ENCODE assay signal across 9 mouse cellular contexts in the genomic region with DNA sequence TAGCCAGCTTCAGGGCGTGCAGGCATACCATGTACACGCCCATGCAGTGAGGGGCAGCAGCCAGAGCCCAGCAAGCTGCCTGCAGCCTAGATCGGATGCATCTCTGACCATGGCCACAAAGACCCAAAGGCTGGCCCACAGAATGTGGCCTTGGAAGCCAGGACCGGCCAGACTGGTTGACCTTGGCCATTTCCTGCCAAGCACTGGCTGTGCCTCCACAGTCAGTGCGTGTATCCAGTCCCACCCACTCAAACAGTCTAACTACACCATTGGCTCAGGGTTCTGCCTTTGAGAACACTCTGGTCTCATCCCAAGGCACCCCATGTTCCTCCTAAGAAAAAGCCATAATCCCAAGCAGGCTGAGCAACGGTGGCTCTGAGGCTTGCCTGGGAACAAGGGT.
DNase-seq lines count a peak whose midpoint lies in the region; ATAC-seq lines count a peak whose summit lies in the region.
"Had no signal": no experiment of that assay in that cellular context is flagged by ENCODE, and none has a peak within 500 bp of the region (broad histone marks: within the 10 kb centered on the region; RNA-seq: fewer than 3 reads in every experiment).

No protein-coding gene starts in this region.

- H3K27me3 ChIP-seq in kidney, embryonic 14.5 days (ENCODE audit: control insufficient read depth, insufficient read depth, low read length), result no peaks in the 10 kb centered on the region
- H3K27me3 ChIP-seq in hindbrain, embryonic 13.5 days, result no peaks in the 10 kb centered on the region

- H3K9ac ChIP-seq in kidney, embryonic 14.5 days (ENCODE audit: low read depth, low read length), result no peak overlapping the region
- H3K9ac ChIP-seq in hindbrain, embryonic 13.5 days, result peak overlapping the region; percentile 30

- no peaks in the 10 kb centered on the region for H3K9me3 ChIP-seq in kidney, embryonic 14.5 days (ENCODE audit: control insufficient read depth, low read length)
- H3K9me3 ChIP-seq in hindbrain, embryonic 13.5 days, result no peaks in the 10 kb centered on the region

- no peak for DNase-seq in kidney, adult 18-20 months
- peak; percentile 20 for DNase-seq in urinary bladder, postnatal 14 days (ENCODE audit: low spot score)
- no peak for DNase-seq in urinary bladder, postnatal 36 days (ENCODE audit: low spot score in 2 of 2)
- no peak for DNase-seq in embryo, embryonic 10.5 days (ENCODE audit: low spot score)
- DNase-seq in cerebellum, adult 8-10 months, result no peak
- DNase-seq: embryo, embryonic 11 days; heart, adult 11 months had no signal

- 43% methylated on average over 6 of the region's 6 CpGs for WGBS in kidney, embryonic 14.5 days
- WGBS in hindbrain, embryonic 13.5 days, result 74% methylated on average over 6 of the region's 6 CpGs

- H3K4me3 ChIP-seq in kidney, embryonic 14.5 days (ENCODE audit: low read length), result no peak overlapping the region
- H3K4me3 ChIP-seq in hindbrain, embryonic 13.5 days, result no peak overlapping the region

- peak; percentile 44; the same call in 1 of the 2 replicates for ATAC-seq in kidney, embryonic 14.5 days (ENCODE audit: low FRiP score, low TSS enrichment)
- ATAC-seq in hindbrain, embryonic 13.5 days (ENCODE audit: low FRiP score), result no peak

- no peak overlapping the region; the same call in 1 of the 2 replicates for H3K27ac ChIP-seq in kidney, embryonic 14.5 days (ENCODE audit: low read depth, low read length)
- peak overlapping the region; percentile 82; the same call in 1 of the 2 replicates for H3K27ac ChIP-seq in hindbrain, embryonic 13.5 days

- H3K4me1 ChIP-seq in kidney, embryonic 14.5 days (ENCODE audit: control insufficient read depth, insufficient read depth, low read length), result peaks cover 32% of the 10 kb centered on the region
- peaks cover 91% of the 10 kb centered on the region for H3K4me1 ChIP-seq in hindbrain, embryonic 13.5 days (replicated peaks)

- no peaks in the 10 kb centered on the region for H3K36me3 ChIP-seq in kidney, embryonic 14.5 days (ENCODE audit: control insufficient read depth, insufficient read depth, low read length)
- no peaks in the 10 kb centered on the region for H3K36me3 ChIP-seq in hindbrain, embryonic 13.5 days

- no peak overlapping the region for H3K4me2 ChIP-seq in kidney, embryonic 14.5 days (replicated peaks; ENCODE audit: low read depth, low read length)
- no peak overlapping the region for H3K4me2 ChIP-seq in hindbrain, embryonic 13.5 days
